Mouse (Mus musculus) myocyte (in vitro differentiated cells): ENCODE measurements at regions not wholly inside any gene's neighbourhood (a gene's known extent, or its start where the extent isn't known, plus 50 kb on each side); places are given as distances from the start of the nearest gene placed in this dataset.

ENCODE experiments used
- E2F4 ChIP-seq: IDR thresholded peaks from one replicate; pipeline ENCODE4 v1.6.1; 2011; ENCODE audit warnings: mild to moderate bottlenecking, control low read depth, moderate library complexity; ENCODE audit not compliant: insufficient read depth
- MAX ChIP-seq: IDR thresholded peaks from one replicate; pipeline ENCODE4 v1.6.1; 2011; ENCODE audit warnings: low read depth, mild to moderate bottlenecking, control low read depth
- POLR2A ChIP-seq: IDR thresholded peaks from one replicate; pipeline ENCODE4 v1.6.1; 2011; ENCODE audit warnings: low read depth, mild to moderate bottlenecking, control low read depth, moderate library complexity; ENCODE audit not compliant: insufficient read length
- POLR2AphosphoS2 ChIP-seq: IDR thresholded peaks from one replicate; pipeline ENCODE4 v1.6.1; 2011; ENCODE audit warnings: low read depth, control low read depth; ENCODE audit not compliant: insufficient read length
- USF1 ChIP-seq: IDR thresholded peaks from one replicate; pipeline ENCODE4 v1.6.1; 2011; ENCODE audit warnings: low read depth, mild to moderate bottlenecking, control low read depth, moderate library complexity

DNA sequence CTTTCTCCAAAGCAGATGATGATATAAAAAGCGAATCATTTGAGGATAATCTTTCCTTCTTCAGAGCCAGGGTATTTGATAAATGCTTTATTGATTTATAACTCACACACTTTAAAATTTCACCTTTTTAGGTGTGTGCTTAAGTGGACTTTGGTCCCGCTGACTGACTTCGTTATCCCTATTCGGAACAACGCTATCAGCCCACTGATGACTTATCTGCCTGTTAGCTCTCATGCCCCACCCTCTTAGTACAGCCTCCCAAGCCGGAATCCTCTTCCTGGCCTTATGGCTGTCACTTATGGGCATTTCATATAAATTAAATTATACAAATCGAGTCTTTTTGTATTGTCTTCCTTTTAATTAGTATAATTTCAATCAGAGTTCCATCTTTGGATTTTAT lies 510.4 kb downstream of the Tshz3 start:
- TF ChIP-seq USF1 = no peak
- no peak for TF ChIP-seq POLR2AphosphoS2
- no peak for TF ChIP-seq POLR2A
- TF ChIP-seq E2F4 = no peak
- no peak for TF ChIP-seq MAX
